Mouse (Mus musculus): Measurements from ENCODE around the gene Armh3.
A peak's percentile ranks its signal among the peaks of the same experiment; 100 is the strongest.

The Armh3 gene

GRCm38 (mm10) chr19:45908246-45908645, 90.0 kb downstream of the Armh3 start:
- DNase-seq (ENCODE audit: low read depth): no peak

- no peak for DNase-seq (ENCODE audit: low read depth)
Observed at GRCm38 (mm10) chr19:45907416-45907815, 90.9 kb downstream of the Armh3 start.

- no peak for DNase-seq (ENCODE audit: low read depth)
Observed at GRCm38 (mm10) chr19:45903861-45904260, 94.4 kb downstream of the Armh3 start.

GRCm38 (mm10) chr19:45902390-45903035, 95.8 kb downstream of the Armh3 start:
- DNase-seq (ENCODE audit: low read depth): no peak

GRCm38 (mm10) chr19:45900836-45901235, 97.5 kb downstream of the Armh3 start:
- DNase-seq (ENCODE audit: low read depth): no peak

GRCm38 (mm10) chr19:45895726-45896125, 102.6 kb downstream of the Armh3 start:
- no peak for DNase-seq (ENCODE audit: low read depth)

- DNase-seq (ENCODE audit: low read depth): no peak
Observed at GRCm38 (mm10) chr19:45882056-45882455, 116.2 kb downstream of the Armh3 start.

- no peak for DNase-seq (ENCODE audit: low read depth)
Observed at GRCm38 (mm10) chr19:45873320-45873719, 125.0 kb downstream of the Armh3 start.

GRCm38 (mm10) chr19:45855284-45855920, 142.9 kb downstream of the Armh3 start:
- peak; percentile 29 for DNase-seq (ENCODE audit: low read depth)

- peak; percentile 53 for DNase-seq (ENCODE audit: low read depth)
Observed at GRCm38 (mm10) chr19:45854521-45854920, 143.8 kb downstream of the Armh3 start.

- DNase-seq (ENCODE audit: low read depth): no peak
Observed at GRCm38 (mm10) chr19:45847733-45848093, 150.6 kb downstream of the Armh3 start.

GRCm38 (mm10) chr19:45847016-45847732, 151.1 kb downstream of the Armh3 start:
- peak; percentile 68 for DNase-seq (ENCODE audit: low read depth)

GRCm38 (mm10) chr19:45844209-45844608, 154.1 kb downstream of the Armh3 start:
- DNase-seq (ENCODE audit: low read depth): peak; percentile 43

- DNase-seq (ENCODE audit: low read depth): peak; percentile 85
Observed at GRCm38 (mm10) chr19:45843424-45843823, 154.9 kb downstream of the Armh3 start.

GRCm38 (mm10) chr19:45837050-45837994, 161.0 kb downstream of the Armh3 start:
- DNase-seq (ENCODE audit: low read depth): no peak

- no peak for DNase-seq (ENCODE audit: low read depth)
Observed at GRCm38 (mm10) chr19:45835490-45835889, 162.8 kb downstream of the Armh3 start.

GRCm38 (mm10) chr19:45833665-45834064, 164.6 kb downstream of the Armh3 start:
- no peak for DNase-seq (ENCODE audit: low read depth)

GRCm38 (mm10) chr19:45830679-45831078, 167.6 kb downstream of the Armh3 start:
- no peak for DNase-seq (ENCODE audit: low read depth)

GRCm38 (mm10) chr19:45827736-45828135, 170.6 kb downstream of the Armh3 start:
- DNase-seq (ENCODE audit: low read depth): no peak

- DNase-seq (ENCODE audit: low read depth): no peak
Observed at GRCm38 (mm10) chr19:45827125-45827524, 171.2 kb downstream of the Armh3 start.

GRCm38 (mm10) chr19:45826146-45826545, 172.1 kb downstream of the Armh3 start:
- no peak for DNase-seq (ENCODE audit: low read depth)

GRCm38 (mm10) chr19:45821832-45822231, 176.5 kb downstream of the Armh3 start:
- no peak for DNase-seq (ENCODE audit: low read depth)

All from naive thymus-derived CD4-positive, alpha-beta T cell, adult 2 months (primary cell).